Mouse (Mus musculus) ZHBTc4 (cell line): ENCODE measurements at regions not wholly inside any gene's neighbourhood (a gene's known extent, or its start where the extent isn't known, plus 50 kb on each side); places are given as distances from the start of the nearest gene placed in this dataset.

Experiments
- DNase-seq: peaks from one replicate; pipeline ENCODE4 v3.0.0-alpha.2; 2011; ENCODE audit warnings: low read depth, low spot score

DNA sequence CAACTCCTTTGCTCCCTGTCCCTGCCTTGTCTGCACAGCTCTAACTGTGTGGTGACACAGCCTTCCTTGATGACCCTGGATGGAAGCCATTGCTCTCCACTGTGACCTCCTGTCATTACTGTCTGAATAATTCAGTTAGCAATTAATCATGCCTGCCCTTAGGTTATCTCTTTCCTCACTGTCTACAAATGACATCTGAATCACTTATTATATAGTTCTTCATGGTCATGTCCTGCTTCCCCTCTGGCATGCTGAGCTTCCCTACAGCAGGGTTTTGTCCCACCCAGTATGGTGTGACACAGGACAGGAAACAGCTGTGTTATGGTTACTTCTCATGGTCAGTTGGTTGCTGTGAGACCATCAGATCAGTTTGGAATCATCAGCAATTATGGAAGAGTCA, 458.9 kb downstream of the Ajap1 start:
- no peak for DNase-seq

DNA sequence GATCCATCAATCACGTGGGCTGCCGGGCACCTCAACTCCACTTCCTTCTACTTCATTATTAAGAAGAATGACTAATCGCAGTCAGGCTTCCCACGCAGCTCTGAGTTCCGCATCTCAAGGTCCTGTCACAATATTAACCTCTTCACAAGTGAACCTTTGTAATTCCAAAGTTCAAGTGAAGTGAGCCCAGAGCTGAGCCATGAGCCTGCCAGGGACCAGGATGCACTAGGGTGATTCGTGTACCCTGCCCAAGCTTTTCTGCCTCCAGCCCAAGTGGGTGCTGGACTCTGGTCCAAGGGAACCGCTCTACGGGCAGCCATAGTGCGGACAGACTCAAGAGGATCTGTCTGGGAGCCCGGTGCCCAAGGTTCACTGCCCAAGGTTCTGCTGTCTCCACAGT, 463.4 kb downstream of the Ajap1 start:
- DNase-seq: no peak

DNA sequence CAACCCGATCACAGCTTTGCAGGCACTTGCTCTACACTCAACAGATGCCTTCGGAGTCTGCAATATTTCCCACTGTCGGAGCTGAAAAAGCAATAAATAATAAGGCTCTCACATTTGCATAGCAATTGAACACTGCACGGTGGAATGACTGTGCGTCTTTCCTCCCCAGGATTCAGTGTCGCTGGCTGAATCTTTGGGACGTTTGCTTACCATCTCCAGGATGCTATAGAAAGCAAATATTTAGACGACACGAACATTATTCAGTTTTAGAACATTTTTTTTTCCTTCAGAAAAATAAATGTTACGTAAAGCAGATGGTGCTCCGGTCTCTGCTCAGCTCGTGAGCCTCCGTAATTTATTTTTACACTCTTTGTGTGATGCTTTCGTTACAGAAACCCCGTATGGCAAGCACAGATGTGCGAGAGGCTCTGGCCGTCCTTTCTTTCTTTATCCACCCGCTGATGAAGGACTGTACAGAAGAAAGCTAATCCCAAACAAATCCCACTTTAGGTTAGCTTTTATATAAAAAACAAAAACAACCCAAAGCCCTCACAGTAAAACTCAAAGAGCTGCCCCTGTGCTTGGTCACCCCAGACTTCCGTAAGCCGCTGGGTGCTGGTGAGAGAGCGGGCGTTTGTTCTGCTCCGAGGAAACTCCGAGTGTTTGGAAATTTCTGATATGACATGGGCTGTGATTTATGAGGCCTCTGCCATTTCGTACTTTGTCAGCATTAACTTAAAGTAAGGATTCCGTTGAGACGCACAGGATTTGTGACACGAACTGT, 464.3 kb downstream of the Ajap1 start:
- no peak for DNase-seq

DNA sequence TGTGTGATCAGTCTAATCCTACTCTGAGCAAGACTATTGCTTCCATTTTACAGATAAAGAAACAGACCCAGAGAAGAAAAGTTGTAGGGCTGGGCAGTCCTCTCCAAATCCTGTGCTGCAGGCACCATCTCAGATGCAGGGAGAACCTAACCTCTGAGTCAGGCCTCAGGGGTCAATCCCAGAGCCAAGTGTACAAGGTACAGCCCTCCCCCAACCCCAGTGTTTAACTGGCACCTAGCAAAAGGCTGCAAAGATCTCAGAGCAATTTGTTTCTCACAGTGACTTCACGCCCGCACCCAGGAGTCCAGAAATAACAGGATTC, 464.8 kb downstream of the Ajap1 start:
- no peak for DNase-seq

DNA sequence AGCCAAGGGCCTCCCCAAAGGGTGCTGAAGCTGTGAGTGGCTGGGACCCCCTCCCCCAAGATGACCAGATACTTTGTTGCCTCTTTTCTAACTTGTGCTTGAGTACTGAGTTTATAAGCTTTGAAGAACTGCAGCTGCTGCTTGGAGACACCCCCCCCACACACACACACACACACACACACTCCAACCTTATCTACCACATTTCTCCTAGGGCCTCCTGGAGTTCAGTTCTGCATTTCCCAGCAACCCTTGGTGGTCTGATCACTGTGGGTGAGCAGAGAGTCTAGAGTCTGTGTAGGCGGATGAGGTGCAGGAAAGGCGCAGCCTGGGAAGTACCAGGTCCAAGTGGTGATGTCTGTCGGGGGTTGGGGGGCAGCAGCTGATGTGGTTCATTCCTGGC, 479.3 kb downstream of the Ajap1 start:
- DNase-seq: no peak

DNA sequence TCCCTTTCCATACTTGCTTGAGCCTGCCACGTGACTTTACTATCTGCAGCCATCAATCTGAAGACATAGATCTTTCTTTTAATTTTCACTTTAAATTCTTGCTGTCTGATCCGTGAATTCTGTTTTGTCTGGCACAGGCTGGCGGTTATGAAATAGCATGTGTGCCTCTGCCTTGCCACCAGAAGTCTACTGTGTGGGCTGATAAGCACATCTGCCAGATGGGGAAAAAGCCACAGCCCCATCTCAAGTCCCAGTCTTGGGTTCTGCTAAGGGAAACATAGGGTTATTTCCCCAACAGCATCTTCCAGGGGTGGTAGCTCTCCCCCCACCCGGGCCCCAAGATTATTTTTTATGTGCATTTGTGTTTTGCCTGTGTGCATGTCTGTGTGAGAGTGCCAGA, 480.1 kb downstream of the Ajap1 start:
- DNase-seq: no peak

DNA sequence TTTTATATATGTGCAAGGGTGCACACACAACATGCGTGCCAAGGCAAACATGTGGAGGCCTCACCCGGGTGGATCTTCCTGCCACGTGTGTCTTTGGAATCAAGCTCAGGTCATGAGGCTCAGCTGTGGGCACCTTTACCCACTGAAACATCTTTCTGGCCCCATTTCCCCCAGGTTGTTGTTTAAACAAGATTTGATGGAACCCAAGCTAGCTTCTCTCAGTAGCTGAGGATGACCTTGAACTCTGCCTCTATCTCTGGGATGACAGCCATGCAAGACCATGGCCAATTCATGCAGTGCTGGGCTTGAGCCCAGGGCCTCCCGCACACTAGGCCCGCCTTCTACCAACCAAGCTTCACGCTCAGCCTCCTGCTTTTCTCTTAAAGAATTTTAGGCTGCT, 480.9 kb downstream of the Ajap1 start:
- no peak for DNase-seq

DNA sequence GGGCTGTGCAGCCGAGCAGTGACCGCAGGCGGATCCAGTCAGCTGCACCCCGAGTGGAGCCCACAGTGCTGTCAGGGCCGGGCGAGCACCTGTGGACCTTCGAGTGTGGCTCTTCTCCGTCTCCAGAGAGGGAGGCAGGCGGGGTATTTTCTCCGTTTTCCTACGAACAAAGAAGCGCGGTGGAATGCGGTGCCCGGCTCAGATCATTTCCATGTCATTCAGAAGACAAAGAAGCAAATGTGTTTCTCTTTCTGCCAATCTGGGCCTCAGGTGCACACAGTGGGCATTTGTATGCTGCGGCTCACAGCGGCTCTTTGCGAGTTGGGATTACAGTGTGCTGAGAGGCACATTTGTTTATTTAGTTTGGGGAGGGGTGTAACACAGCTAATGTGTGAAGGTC, 483.1 kb downstream of the Ajap1 start:
- peak; percentile 51 for DNase-seq

DNA sequence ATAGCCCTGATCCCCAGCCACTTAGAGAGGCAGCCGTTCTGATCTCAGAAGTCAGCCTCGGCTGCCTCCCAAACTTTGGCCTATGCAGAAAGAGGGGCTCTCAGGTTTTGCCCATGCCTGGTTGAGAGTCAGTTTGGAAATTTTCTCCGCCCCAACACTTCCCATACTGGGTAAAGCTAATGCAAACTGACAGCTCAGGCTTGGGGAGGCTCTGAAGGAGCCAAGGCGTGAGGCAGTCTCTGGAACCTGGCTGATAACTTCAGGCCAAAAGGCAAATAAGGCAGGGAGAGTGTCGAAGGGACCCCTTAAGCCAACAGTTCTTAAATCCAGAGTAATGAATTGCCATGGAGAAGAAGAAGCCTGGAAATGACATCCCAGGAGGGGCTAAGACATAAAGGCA, 485.4 kb downstream of the Ajap1 start:
- DNase-seq: no peak

DNA sequence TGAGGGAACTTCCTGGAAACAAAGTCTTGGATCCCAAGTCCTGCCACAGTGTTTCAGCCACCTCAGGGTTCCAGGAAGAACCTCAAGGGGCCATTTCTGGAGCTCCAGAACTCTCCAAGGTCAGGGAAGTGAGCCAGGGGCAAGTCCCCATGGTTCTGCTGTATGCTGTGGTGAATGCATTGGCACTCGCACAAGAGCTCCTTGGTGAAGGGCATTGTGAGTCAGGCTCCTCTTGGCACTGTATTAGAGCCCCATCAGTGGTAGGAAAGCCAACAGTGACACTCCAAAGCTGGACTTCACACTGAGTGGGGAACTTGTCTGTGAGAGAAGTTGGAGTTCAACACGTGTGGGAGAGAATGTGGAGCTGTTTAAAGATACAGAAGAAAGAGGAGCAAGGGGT, 486.0 kb downstream of the Ajap1 start:
- DNase-seq: no peak

DNA sequence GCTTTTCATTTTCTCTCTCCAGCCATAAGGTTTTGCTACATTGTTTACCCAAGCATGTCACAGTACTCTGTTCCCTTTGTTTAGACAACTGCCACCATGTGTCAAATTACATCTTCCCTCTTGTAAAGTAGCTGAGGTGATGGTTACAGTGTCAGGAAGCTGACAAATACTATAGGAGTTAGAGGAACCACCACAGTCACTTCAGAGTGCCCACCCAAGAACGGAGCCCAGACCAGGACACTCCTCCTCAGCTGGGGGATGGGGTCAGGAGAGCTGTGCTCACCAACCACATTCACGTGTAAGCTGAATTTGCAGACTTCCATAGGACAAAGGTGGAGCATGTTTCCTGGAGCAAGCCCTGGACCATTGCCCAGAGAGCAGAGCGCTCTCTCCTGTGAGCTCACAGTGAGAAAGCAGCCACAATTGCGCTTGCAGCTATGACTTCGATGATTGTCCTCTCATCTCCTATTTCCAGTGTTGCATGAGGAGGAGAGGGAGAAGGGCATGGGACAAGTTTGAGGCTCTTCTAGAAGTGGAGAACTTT, 487.5 kb downstream of the Ajap1 start:
- no peak for DNase-seq

DNA sequence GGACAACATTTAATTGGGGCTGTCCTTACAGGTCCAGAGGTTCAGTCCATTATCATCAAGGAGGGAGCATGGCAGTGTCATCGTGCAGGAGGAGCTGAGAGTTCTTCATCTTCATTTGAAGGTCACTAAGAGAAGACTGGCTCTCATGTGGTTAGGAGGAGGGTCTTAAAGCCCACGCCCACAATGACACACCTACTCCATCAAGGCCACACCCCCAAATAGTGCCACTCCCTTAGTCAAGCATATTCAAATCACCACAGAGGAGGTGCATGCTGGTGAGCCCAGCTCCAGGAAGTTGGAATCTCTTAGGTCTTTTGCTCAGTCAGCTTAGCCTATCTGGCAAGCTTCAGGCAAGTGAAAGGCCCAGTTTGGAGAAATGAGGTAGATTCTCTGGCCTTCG, 488.4 kb downstream of the Ajap1 start:
- peak; percentile 78 for DNase-seq

DNA sequence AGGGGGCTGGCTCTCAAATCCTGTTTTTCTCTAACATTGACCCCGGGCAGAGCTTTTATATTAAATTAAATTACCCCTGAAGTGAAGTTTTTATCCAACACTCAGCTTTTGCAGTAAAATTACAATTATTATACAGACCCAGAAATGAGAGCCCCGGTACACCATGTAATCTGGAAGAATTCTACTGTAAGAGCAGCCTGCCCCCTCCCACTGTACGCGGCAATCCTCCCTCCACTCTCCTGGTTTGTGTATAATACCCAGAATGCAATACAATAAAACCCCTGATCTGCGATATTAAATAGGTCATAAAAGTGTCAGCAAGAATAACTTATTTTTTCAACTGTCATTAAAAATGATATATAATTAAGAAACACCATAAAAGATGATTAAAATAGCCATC, 492.3 kb downstream of the Ajap1 start:
- DNase-seq: no peak

DNA sequence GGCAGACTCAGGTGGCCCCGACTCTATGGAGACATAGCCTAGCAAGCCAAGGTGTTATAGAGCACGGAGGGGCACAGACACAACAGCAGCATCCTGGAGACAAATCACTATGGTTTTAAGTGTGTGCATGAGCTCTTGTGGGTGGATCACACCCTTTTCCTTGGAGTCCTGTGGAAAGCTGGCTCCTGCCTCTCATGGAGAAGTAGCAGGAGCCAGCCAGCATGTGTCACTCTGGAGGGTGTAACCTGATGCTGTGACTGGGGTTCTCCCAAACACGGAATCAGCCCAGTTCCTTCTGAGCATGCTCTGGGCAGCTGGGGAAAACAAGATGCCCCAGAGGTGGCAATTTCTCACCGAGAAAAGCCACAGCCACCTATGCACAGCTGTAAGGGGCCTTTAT, 494.9 kb downstream of the Ajap1 start:
- DNase-seq: no peak

DNA sequence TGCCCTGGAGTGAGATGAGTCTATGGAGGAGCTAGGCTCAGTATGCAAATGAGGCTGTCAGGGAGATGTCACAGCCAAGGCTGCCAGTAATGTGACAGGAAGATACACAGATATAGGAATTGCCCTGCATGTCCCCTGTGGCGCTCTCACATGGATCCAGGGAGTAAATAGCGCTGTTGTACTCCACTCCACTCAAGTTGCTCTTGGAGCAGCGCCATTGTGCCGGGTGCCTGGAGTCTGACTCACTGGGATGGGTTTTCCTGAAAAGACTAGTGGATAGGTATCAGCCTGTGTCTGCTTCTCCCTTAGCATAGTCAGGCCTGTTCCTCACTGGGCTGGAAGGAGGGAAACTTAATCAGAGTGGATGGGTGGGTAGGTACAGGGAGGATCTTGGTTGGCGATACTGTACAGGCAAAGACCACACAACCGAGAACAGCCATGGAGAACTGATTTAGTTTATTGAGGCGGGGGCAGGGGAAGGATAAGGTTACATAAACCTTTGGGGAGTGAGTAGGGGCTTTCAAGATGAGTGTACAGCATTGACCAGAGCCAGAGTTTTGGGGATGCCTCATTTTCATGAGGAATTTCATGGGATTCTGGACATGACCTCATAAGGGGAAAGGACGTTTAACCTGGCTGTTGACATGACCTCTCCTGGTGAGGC, 497.5 kb upstream of the Kcnab2 start:
- DNase-seq: no peak

DNA sequence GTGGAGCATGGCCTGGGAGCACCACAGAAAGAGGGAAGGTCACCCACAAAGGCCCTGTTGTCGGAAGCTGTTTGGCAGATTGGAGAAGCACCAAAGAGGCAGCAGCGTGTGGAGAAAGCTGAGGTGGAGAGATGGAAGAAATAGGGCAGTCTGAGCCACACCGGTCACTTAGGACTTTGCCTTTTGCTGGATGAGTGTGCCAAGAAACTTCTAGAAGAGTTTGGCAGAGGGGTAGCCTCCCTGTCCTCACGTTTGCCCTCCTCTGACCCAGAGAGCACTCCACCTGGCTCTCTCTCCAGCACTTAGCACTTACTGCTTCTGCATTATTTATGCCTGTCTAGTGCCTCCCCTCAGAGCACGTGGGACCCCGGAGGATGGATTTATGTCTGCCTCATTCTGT, 485.3 kb upstream of the Kcnab2 start:
- DNase-seq: no peak

DNA sequence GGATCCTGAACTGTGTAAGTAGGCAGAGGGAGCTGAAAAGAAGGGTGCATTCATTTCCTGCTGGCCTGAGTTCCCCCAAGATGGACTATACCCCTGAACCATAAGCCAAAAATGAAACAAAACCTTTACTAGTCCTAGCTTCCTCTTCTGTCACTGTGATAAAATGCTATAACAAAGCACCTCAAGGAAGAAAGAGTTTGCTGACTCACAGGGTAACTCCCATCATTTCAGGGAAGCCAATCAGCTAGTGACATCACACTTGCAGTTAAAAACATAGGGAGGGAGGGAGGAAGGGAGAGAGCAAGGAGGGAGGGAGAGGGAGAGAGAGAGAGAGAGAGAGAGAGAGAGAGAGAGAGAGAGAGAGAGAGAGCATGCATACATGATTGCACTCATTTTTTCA, 484.5 kb upstream of the Kcnab2 start:
- DNase-seq: no peak

DNA sequence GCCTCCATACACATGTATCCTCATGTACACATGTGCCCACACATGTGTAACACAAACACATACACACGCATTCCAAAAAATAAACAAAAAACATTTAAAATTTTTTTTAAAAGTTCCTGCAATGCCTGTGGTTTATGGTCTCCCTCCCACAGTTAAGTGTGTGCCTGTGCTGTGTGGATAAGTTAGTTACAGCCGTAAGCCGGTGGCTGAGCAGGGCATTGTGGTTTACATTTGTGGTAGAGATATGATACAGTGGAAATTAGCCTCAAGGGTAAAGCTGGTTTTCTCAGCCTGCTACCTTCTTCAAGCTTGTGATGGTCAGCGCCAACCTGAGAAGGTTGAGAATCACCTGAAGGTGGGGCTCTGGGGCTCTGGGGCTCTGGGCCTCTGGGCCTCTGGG, 484.0 kb upstream of the Kcnab2 start:
- no peak for DNase-seq

DNA sequence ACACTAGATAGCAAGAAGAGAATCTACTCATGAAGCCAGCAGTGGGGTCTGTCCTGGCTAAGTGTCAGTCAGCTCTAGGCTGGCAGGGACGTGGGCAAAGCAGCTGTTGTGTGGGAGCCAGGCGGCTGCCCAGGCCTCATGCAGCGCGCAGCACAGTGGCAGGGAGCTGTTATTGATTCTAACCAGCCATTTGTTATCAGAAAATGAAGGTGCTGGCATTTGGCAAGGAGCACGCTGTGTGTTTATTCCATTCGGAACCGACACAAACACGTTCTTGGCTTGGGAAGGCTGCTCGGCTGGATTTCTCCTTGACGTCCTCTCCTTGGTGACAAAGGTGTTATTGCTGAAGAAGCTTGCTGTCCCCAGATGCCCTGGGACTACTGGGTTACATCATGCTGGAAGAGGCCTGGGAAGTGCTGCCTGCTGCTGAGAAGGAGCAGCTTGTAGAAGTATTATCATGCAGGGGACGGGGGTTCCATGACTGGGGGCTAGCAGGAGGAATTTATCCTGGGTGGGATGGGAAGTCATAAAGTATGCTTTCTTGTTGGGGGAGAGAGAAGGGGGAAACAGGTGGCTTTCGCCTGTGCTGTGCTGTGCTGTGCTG, 482.1 kb upstream of the Kcnab2 start:
- DNase-seq: no peak

DNA sequence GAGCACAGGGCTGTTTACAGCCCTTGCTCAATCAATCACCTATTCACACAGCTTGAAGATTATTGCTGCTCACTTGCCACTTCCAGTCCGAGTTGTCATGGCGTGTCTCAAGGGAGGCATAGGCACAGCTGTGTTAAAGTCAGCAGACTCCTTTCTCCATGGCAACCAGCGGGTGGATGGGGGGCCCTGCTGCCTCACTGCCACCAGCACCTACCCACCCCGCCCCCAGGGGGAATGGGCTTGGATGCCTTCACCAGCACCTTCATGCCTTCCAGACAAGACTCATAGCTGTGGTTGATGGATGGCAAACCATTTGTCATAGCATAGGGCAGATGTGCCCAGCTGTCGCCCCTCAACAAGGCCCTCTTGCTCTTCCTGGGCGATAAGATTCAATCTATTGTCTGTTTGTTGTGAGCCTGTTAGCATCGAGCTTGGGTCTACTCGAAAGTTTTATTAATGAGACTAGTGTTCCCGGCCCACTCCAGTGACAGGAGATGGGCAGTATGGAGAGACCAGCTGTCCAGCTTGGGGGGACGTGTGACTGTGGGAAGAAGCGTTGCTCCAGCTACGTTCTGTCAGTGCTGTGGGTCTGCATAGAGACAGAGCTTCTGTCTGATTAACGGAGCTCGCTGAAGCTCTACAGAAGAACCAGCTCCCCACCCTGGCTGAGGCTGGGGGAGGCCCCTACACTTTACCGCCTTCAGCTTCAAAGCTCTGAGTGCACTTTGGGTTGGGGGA, 475.7 kb upstream of the Kcnab2 start:
- no peak for DNase-seq

DNA sequence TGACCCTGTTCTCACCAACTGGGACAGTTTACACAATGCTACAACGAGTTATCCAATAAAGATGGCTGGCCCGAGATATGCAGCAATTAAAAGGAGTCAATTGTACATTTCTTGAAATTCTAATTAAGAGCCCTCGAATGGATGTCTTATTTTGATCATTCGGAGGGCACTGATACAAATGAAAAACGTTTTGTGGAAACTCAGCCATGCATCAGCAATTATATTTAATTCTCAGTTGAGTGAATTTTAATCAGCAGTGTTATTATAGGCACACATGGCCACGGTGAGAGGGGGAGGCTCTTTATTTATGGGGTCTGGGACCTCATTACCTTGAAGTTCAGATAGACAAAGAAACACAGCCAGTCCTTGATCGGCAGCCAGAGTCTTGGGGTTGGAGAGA, 471.3 kb upstream of the Kcnab2 start:
- DNase-seq: no peak

DNA sequence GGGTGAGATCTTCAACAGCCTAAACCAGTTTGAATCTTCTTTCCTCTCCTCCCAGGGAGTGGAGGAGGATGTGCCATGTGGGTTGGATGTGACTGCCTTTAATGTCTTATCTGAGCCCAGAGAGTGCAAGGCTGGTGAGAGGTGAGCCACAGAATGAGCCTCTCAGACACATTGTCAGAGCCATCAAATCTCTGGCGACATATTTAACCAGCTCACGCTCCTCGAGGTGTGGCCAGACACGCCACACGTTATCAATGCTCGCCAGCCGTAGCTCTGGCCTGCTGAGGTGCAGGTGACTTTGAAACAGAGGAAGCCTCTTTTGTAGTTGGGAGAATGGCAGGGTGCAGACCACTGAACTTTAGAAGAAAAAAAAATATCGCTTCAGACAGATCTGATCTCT, 463.5 kb upstream of the Kcnab2 start:
- no peak for DNase-seq
